Mouse (Mus musculus): Measurements from ENCODE around the gene Gm5134.

The Gm5134 gene

DNA sequence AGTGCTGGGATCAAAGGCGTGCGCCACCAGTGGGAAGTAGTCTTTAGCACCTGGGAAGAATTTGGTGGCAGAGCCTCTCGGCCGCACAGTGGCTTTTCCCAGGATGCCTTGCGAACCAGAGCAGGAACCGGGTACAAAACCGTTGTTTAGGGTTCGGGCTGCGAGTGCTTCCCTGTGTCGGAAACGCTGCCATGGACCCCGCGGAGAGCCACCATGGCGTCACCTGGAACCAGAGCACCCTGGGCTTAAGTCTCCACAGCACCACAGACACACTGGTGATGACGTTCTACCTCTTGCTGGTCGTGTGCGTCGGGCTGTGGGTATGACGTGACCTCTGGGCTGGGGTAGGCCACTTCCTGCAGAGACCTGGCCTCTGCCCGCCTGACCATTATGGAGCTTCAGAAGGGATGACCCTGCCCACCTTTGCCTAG, at the start of gene Gm5134:
Gm5134 (plus strand) TSS at position 134 of the 431 bp plus-strand sequence.
- no peak for DNase-seq (ENCODE audit: low read depth, low spot score)

DNA sequence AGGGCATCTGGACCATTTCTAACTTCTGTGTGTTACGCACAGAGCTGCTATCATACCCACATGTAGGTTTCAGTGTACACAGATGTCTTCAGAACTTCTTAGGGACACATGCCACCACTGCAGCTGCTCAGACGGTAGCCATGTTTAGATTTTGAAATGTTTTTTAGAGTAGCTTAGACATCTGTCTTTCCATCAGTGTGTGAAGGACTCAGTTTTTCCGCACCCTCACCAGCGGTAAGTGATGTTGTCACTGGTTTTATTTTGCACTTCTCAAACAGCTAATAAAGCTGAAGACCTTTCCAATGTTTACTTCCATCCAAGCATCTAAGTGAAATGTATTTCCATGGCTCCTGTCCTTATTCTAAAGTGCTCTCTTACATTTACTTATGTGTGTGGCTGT, 47.4 kb upstream of the Gm5134 start:
- DNase-seq (ENCODE audit: low read depth, low spot score), result no peak

DNA sequence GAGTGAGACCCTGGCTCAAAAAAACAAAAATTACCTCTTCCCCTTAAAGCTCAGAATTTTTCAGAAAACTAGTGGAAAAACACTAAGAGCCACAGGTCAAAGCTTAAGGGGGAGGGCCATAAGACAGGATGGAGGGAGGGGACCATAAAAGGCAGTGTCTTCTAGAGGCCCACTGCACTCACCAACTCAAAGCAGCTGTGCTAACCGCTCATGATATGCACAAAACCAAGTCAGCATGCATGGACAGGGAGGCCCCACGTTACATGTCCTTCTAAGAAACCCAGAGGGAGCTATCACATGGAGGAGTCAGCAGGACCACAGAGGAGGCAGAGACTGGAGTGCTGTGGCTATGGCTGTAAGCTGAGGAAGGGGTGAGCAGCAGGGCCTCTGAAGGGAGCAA, 43.6 kb upstream of the Gm5134 start:
- DNase-seq (ENCODE audit: low read depth, low spot score), result no peak

DNA sequence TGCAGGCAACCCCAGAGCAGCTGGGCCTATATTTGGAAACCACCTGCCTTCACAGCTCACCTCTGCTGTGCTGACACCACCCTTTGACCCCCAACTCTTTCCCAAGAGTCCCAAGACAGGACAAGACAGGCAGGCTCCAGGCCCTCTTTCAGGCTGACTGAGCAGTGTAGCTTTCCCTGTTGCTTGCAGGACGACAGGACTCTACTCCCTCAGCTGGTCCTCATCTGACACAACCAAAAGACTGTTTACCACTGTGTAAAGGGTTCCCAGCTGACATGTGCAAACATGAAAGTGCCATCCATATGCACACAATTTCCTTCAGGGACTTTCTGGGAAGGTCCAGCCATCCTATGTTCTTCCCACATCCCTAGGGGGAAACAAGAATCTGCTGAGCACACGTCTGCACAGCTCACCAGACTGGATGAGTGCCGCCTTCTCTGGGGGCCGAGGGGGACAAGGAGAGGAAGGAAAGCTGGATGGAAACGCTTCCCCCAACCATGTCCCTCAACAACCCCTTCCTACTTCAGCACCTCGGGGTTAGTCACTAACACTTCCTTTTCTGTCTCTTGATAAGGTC, 41.2 kb upstream of the Gm5134 start:
- no peak for DNase-seq (ENCODE audit: low read depth, low spot score)

DNA sequence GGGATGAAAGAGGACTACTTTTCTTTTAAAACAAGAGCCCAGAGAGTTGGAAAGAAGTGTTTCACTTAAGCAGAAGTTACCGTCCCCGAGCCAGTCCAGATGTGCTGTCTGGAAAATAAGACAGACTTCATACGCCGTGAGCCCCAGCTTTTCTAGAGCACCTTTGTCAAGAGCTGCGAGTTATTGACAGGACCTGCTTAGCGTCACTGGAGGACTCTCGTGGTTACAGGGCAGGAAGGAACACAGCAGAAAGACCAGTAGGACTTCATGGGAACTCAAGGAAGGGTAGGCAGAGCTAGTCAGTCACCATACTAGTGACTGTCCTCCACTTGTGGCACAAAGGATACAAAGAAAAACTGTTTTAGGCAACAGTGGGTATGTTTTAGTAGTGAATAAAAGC, 38.8 kb upstream of the Gm5134 start:
- no peak for DNase-seq (ENCODE audit: low read depth, low spot score)

DNA sequence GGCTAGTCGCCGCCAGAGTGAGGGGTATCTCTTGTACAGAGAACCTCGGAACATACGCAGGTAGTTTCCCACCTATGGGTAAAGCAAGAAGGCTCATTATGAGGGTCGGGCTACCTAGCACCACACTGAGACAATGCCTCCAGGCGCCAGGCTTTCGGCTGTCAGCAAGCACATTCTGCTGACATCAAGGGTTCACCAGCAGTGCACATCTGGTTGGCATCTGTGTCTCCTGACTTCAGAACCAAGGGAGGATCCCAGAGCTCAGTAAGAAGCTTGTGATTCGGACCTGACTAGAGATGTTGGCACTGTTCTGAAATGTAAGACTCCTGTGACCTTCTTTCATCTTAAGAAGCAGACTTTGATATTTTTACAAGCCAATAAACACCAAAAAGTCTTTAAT, 37.5 kb upstream of the Gm5134 start:
- no peak for DNase-seq (ENCODE audit: low read depth, low spot score)

DNA sequence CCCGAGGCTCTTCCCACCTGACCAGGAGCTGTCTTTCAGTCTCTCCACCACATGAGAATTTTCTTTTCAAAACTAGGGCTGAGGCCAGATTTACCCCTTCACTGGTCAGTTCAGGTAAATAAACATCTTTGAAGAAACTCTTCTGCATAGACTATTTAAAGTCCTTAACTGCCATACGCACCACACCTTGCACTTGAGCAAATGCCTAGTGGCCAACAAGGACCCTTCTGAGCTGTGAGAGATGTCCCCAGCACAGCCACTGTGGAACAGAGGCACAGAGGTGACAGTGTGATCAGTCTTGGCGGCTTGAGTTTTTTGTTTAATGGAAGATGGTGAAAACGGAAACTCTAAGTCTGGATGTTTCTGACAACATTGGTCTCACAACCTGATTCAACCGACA, 35.3 kb upstream of the Gm5134 start:
- DNase-seq (ENCODE audit: low read depth, low spot score), result no peak

DNA sequence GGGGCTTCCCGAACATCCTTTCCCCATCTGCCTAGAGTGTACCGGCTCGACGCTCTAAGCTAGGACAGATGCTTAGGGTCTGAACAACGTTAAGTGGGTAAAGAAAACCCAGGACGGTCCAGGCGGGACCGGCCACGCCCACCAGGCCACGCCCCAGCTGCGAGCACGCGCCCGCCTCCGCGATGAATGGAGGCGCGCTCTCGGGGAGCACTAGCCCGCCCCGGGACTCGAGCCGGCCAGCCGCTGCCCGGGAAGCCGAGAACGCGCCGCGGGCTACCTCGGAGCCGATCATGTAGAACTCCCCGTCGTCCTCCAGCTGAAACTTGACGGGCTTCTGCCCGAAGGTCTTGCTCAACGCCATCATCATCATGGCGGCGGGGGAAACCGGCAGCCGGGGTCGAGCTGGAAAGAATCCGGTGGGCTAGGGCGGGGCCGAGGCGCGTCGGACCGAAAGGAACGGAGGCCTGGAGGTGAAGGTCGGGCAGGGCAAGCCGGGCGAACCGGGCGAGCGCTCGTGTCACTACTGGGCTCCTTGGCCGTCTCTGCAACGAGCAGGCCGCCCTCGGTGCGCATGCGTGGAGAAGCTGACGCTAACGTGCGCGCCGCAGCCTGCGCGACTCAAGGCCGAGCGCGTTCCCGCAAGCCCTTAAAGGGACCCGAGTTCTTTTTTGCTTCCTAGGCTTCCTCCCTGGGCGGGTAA, 33.1 kb upstream of the Gm5134 start, which contains the start of gene Smarcb1:
Smarcb1 (minus strand) TSS at position 592 of the 700 bp plus-strand sequence.
- peak; percentile 90 for DNase-seq (ENCODE audit: low read depth, low spot score)

DNA sequence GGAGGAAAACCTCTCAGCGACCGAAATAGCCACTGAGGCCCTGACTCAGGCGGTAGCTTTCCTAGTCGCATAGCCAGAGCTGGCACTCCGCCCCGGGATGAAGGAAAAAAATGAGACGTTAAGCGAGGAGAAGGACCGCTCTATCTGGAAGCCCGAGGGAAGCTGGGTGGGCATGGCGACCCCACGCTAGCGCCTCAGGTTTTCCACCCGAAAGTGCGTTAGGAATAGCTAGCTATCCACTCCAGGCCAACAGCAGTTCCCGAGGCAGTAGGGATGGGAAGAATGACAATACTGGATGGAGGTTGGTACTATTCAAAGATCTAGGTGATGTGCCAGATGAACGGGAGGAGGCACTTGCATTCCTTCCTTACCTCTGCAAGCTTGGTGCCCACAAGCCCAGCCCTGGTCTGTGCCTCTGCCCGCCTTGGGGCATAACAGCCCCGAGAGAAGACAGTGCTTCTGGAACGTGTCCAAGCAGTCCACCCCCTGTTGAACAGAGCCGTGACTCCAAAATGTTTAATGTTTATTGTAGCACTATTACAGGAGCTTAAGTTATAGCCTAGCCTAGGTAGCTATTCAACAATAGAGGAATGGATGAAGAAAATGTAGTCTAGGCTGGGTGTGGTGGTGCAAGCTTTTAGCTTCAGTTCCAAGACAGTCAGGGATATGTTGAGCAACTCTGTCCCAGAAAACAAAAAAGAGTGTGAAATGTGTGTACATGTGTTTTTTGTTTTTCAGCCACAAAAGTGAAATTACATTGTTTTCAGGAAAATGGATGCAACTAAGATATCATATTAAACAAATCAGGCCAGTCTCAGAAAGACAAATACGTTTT, 32.4 kb upstream of the Gm5134 start:
- no peak for DNase-seq (ENCODE audit: low read depth, low spot score)

DNA sequence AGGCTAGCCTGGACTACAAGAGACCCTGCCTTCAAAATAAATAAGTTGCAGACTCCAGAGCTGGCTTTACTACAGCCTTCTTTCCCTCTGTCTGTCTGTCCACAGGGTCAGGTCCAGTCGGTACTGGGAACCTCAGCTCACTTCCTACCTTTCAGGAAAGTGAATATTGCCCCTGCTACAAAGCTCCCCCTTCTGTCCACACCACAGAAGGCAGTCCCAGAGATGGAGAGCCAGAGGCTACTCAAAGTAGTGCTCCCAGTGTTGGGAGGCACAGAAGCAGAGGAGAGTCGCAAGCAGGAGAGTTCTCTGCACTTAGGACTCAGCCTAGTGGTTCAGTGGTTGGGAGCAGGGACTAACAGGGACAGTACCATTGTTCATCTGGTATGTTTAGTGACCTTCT, 30.0 kb upstream of the Gm5134 start:
- DNase-seq (ENCODE audit: low read depth, low spot score), result no peak

DNA sequence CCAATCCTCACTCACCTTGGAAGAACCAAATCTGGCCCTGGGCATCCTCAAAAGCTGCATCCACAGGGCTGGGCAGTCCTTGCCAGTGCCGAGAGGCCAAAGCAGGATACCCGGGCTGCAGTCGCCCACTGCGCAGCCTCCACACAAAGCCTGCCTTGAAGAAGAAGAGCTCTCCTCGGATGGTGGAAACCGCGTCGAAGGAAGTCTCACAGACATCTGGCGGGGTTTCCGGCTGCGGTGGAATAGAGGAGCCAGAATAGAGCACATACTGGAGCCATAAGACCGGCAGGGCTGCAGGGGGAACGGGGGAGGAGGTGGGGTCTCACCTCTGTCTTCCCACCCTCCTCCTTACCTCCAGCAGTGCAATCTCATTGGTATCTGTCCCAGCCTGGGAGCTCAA, 27.9 kb upstream of the Gm5134 start:
- no peak for DNase-seq (ENCODE audit: low read depth, low spot score)

DNA sequence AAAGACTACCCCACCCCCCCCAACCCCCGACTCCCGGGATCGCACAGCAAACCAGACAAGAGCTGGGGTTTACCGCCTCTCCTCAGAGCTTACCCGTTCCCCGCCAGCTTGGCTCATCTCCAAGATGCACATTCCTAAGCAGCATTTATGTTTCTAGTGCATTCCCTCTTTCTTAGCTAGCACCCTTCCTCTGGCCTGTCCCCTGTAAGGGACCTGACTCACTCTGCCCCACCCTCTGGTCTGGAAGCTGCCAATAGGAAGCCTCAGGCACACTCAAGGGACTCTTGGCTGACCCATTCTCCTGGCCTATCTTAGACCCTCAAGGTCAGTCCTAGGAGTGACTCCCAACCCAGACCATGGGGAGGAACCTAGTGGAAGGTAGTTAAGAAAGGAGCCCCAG, 24.0 kb upstream of the Gm5134 start:
- DNase-seq (ENCODE audit: low read depth, low spot score), result no peak

DNA sequence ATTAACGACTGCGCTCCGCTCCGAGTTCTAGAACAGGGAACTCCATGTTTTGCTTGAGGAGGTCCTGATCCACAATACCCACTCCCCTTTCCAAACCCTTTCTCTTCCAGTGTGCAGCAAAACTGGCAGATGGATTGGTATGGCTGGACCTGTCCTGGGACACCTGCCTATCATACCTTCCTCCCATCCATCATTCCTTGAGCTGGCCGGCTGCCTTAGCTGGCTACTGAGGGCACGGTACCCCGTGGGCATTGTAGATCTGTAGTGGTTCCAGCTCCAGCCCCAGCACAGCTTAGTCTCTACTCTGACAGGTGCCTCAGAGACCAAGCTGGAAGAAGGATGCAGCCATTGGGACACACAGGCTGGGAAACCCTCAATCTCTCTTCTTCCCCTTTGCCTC, 23.0 kb upstream of the Gm5134 start:
- DNase-seq (ENCODE audit: low read depth, low spot score), result no peak

DNA sequence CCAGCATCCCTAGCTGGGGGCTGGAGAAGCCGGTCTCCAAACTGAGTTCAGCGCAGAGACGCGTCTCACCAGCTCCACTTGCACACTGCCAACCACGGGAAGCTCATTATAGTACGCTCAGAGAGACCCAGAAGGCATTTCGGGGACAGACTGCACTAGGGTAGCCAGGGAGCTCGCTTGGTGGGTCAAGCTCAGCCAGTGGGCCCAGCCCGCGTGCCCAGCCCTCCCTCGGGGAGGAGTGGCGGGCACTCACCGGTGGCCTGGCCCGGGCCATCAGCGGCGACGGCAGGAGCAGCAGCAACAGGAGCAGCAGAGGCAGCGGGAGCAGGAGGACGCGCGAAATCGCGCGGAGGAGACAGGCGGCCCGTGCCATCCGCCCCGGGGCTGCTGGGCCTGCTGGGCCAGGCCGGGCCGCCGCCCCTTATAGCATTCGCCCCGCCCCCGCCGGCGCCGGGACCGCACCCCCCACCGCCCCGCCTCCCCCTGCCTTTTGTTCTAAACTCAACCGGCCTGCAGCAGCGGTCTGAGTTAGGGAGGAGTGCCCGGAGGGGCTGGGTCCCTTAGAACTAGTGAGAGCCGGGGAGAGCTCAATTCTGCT, 22.1 kb upstream of the Gm5134 start:
- no peak for DNase-seq (ENCODE audit: low read depth, low spot score)

DNA sequence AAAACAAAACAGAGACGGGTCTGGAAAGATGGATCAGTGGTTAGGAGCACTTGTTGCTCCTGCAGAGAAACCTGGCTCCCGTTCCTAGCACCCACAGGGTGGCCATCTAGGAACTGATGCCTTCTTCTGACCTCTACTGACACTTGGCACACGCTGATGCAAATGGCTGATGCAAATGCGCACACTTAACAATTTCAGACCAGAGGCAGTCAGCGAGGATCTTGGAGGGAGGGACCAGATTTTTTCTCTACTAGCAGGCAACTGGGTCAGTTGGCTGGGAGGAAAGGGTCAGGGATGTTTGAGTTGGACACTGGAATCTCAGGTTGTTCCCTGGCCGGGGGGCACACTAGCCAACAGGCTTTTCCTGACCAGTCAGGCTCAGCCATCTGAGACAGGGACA, 21.4 kb upstream of the Gm5134 start, which contains the start of gene Chchd10:
Chchd10 (plus strand) TSS at position 240 of the 400 bp plus-strand sequence.
- no peak for DNase-seq (ENCODE audit: low read depth, low spot score)

DNA sequence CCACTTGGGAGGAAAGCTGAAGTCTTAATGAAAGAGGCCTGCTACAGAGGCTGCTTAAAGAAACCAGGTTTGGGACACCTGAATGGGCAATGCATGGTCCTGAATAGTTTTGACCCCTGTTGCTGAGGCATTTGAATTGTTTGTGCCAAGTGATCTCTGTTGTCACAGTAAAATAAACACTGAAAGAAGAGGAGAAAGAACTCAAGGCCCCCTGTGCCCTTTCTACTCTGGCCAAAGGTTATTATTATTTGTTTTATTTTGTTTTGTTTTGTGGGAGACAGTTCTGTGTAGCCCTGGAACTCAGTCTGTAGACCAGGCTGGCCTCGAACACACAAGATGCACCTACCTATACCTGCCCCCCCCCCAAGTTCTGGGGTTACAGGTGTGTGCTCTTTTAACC, 19.3 kb upstream of the Gm5134 start:
- no peak for DNase-seq (ENCODE audit: low read depth, low spot score)

DNA sequence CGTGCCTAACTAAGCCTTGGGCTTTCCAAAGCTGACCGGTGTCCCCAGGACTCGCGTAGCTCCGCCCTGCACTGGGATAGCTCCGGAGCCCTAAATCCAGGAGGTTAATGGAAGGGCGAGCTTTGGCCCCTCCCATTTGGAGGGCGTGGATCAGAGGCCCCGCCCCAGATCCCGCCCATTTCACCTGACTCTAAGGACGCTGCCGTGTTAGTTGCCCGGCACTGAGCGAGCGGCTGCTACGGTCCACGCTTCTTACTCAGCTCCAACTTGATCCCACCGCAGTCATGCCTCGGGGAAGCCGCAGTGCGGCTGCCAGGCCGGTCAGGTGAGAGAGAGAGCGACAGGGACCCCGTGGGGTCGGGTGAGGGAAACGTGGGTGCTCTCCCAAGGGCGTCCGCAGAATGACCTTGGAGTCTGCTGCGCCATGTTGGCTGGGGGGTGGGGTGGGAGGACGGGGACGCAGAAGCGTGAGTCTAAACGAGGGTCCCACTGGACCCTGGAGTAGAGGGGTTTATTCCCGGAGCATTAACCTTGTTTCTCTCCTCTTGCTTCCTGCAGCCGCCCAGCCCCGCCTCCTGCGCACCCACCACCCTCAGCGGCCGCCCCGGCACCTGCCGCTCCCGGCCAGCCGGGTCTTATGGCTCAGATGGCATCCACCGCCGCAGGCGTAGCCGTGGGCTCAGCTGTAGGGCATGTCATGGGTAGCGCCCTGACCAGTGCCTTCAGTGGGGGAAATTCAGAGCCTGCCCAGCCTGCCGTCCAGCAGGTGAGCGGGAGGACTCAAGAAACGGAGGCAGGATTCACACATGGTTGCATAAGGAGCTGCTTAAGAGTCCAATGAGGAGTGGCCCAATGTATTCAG, 18.4 kb upstream of the Gm5134 start, which contains the start of gene Mmp11:
Mmp11 (minus strand) TSS at position 817 of the 862 bp plus-strand sequence.
- no peak for DNase-seq (ENCODE audit: low read depth, low spot score)

DNA sequence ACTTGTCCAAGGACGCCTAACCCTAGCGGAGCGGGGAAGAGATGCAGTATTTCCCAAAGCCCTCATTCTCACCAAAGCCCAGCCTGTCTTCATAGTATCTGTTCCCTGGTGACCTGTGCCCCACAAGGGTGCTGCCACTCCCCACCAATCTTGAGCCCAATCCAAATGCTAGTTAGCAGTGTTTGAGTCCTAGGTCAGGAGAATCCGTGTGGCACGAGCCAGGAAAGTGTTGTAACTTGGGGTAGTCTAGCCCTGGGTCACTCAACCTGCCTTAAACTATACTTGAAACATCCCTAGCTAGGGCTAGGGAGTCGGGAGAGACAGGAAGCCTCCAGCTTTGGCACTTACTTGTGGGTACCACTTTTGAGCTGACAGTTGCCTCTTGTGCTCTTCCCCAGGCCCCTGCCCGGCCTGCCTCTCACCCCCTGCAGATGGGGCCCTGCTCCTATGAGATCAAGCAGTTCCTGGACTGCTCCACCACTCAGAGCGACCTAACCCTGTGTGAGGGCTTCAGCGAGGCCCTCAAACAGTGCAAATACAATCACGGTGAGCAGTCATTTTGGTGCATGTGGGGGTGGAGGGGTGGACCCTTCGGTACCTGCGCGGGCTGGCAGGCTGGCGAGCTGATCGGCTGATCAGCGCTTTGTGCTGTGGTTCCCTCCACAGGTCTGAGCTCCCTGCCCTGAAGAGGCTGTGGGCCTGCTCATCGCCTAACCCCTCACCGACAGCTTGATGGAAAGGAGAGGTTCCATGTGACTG, 17.2 kb upstream of the Gm5134 start:
- DNase-seq (ENCODE audit: low read depth, low spot score), result no peak

DNA sequence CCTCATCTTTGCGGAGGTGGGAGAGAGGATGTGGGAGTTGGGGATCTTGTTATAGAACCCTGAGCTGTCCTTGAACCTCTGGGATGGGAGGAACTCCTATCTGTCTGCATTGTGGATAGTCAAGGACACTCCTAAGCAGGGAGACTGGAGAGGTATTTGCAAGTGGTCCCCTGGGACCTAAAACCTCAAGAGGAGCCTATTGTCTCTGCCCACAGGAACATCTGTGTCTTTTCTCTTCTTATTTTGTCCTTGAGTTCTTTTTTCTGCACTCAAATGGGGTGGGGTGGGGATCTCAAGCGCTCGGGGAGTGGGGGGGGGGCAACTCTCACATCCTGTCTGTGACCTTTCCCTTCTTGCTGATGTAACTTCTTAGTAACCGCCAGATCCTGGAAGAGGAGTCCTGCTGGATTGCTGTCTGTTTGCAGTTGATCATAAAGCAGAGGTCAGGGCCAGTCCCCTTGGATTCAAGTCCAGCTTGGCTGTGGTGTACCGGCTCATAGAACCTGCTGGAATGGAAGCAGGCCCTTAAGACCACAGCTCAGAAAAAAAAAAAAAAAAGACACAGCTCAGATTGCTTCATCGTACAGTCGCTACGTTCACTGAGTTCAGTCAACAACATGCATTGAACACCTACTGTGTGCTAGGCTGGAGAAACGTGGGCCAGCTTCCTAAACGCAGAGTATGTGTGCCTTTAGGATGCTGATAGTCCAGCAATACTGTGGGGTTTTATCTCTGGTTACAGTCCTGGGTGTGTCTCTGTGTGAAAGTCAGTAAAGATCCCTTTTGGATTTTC, 16.3 kb upstream of the Gm5134 start:
- no peak for DNase-seq (ENCODE audit: low read depth, low spot score)

Measured in brain, embryonic 18.5 days (tissue).